Mouse (Mus musculus) myocyte (in vitro differentiated cells): ENCODE results near the gene Myom1.

Experiments
- MAX ChIP-seq: IDR thresholded peaks from one replicate; pipeline ENCODE4 v1.6.1; 2011; ENCODE audit warnings: low read depth, mild to moderate bottlenecking, control low read depth
- MYOD1 ChIP-seq, 3 experiments: IDR thresholded peaks; one replicate each; pipeline ENCODE4 v1.6.1; 2011; ENCODE audit warnings: control low read depth in 2 of 3, low read depth in 2 of 3, mild to moderate bottlenecking in 2 of 3, moderate library complexity in 1 of 3; ENCODE audit not compliant: insufficient read length in 2 of 3, control insufficient read depth in 1 of 3
- MYOG ChIP-seq, 3 experiments: IDR thresholded peaks; one replicate each; pipeline ENCODE4 v1.6.1; 2011; ENCODE audit warnings: control low read depth in 2 of 3, low read depth in 2 of 3, mild to moderate bottlenecking in 2 of 3; ENCODE audit not compliant: insufficient read length in 2 of 3, control insufficient read depth in 1 of 3, insufficient read depth in 1 of 3
- POLR2A ChIP-seq: IDR thresholded peaks from one replicate; pipeline ENCODE4 v1.6.1; 2011; ENCODE audit warnings: low read depth, mild to moderate bottlenecking, control low read depth, moderate library complexity; ENCODE audit not compliant: insufficient read length
- POLR2AphosphoS2 ChIP-seq: IDR thresholded peaks from one replicate; pipeline ENCODE4 v1.6.1; 2011; ENCODE audit warnings: low read depth, control low read depth; ENCODE audit not compliant: insufficient read length
- TCF12 ChIP-seq: IDR thresholded peaks from one replicate; pipeline ENCODE4 v1.6.1; 2011; ENCODE audit warnings: mild to moderate bottlenecking, control low read depth; ENCODE audit not compliant: poor library complexity, insufficient read depth, severe bottlenecking
- USF1 ChIP-seq: IDR thresholded peaks from one replicate; pipeline ENCODE4 v1.6.1; 2011; ENCODE audit warnings: low read depth, mild to moderate bottlenecking, control low read depth, moderate library complexity

DNA sequence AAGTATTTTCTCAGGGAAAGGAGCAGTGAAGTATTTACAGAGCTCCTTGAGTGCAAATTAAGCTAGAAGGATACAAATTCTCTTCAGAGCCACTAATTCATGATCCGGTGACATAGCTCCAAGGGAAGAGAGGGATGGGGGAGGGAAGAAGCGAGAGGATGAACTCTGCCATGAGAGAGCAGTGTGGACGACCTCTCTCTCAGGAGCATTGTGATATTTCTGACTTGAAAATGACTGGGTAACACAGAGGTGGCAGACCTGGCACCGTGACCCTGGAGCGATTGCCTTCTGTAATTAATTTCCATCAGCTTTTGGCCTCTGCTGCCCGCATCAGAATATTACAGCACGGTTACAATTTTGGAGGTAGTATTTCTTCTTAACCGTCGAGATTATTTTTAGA, 17.4 kb downstream of the Myom1 start:
- TF ChIP-seq POLR2A, result no peak
- no peak for TF ChIP-seq POLR2AphosphoS2
- TF ChIP-seq MAX, result no peak
- no peak for TF ChIP-seq TCF12
- no peak for TF ChIP-seq MYOG (IDR thresholded peaks at IDR 0.05; ENCODE audit: control insufficient read depth in 1 of 3, insufficient read depth in 1 of 3, insufficient read length in 2 of 3, low read depth in 2 of 3)
- no peak for TF ChIP-seq MYOD1 (IDR thresholded peaks at IDR 0.05; ENCODE audit: control insufficient read depth in 1 of 3, insufficient read length in 2 of 3, low read depth in 2 of 3)
- no peak for TF ChIP-seq USF1
